21 mouse cellular contexts compared by ENCODE assay signal in genomic region chr17:5203346-5204102, GRCm38 (mm10).
DNase-seq lines count a peak whose midpoint lies in the region; ATAC-seq and TF ChIP-seq lines count a peak whose summit lies in the region.
"Had no signal": no experiment of that assay in that cellular context is flagged by ENCODE, and none has a peak within 500 bp of the region (broad histone marks: within the 10 kb centered on the region; RNA-seq: fewer than 3 reads in every experiment).

No protein-coding gene starts in this region.

- H3K27ac ChIP-seq in embryonic facial prominence, embryonic 12.5 days = 0 out of 2 replicates have a peak overlapping the region, but pooled peaks have one; percentile 11
- no peak overlapping the region for H3K27ac ChIP-seq in embryonic facial prominence, embryonic 10.5 days (replicated peaks)
- H3K27ac ChIP-seq in kidney, embryonic 16.5 days (ENCODE audit: low read length) = no peak overlapping the region
- H3K27ac ChIP-seq in lung, embryonic 16.5 days (ENCODE audit: low read length) = peak overlapping the region; percentile 41; the same call in 1 of the 2 replicates
- H3K27ac ChIP-seq in macrophage = 0 out of 2 replicates have a peak overlapping the region, but pooled peaks have one; percentile 37
- H3K27ac ChIP-seq: forebrain, embryonic 12.5 days; hindbrain, embryonic 14.5 days; limb, embryonic 13.5 days had no signal

- no peak overlapping the region for H3K4me2 ChIP-seq in embryonic facial prominence, embryonic 12.5 days (replicated peaks)
- no peak overlapping the region for H3K4me2 ChIP-seq in kidney, embryonic 16.5 days (replicated peaks; ENCODE audit: low read depth, low read length)
- no peak overlapping the region for H3K4me2 ChIP-seq in lung, embryonic 16.5 days (ENCODE audit: low read depth, low read length)
- H3K4me2 ChIP-seq: forebrain, embryonic 12.5 days; hindbrain, embryonic 14.5 days; limb, embryonic 13.5 days had no signal

- peaks cover 96% of the 10 kb centered on the region for H3K79me2 ChIP-seq in macrophage (ENCODE audit: inconsistent target)

- no peak for TF ChIP-seq POLR2A in lung, adult 2 months (IDR thresholded peaks at IDR 0.05; ENCODE audit: borderline replicate concordance, extremely low read depth, low read depth, low read length)

- no peak overlapping the region for H3K9ac ChIP-seq in embryonic facial prominence, embryonic 12.5 days
- no peak overlapping the region for H3K9ac ChIP-seq in kidney, embryonic 16.5 days (replicated peaks; ENCODE audit: low read length)
- H3K9ac ChIP-seq in lung, embryonic 16.5 days (ENCODE audit: low read length) = no peak overlapping the region
- H3K9ac ChIP-seq: forebrain, embryonic 12.5 days; heart, embryonic 12.5 days; hindbrain, embryonic 14.5 days; limb, embryonic 13.5 days had no signal

- no peaks in the 10 kb centered on the region for H3K36me3 ChIP-seq in embryonic facial prominence, embryonic 12.5 days
- H3K36me3 ChIP-seq in embryonic facial prominence, embryonic 10.5 days (replicated peaks) = no peaks in the 10 kb centered on the region
- H3K36me3 ChIP-seq in kidney, embryonic 16.5 days (ENCODE audit: insufficient read depth, low read length) = no peaks in the 10 kb centered on the region
- no peaks in the 10 kb centered on the region for H3K36me3 ChIP-seq in lung, embryonic 16.5 days (ENCODE audit: control insufficient read depth, insufficient read depth, low read length)
- H3K36me3 ChIP-seq in macrophage (ENCODE audit: inconsistent target) = no peaks in the 10 kb centered on the region
- H3K36me3 ChIP-seq: forebrain, embryonic 12.5 days; heart, embryonic 12.5 days; limb, embryonic 13.5 days had no signal

- ATAC-seq in embryonic facial prominence, embryonic 12.5 days (ENCODE audit: insufficient number of reproducible peaks, insufficient read depth, low FRiP score, low TSS enrichment) = no peak
- ATAC-seq in kidney, embryonic 16.5 days (ENCODE audit: low FRiP score, low TSS enrichment) = 0 out of 2 replicates have a peak, but pooled peaks have one; percentile 25
- ATAC-seq in lung, embryonic 16.5 days (ENCODE audit: low read depth) = peak; percentile 42; the same call in 1 of the 2 replicates
- ATAC-seq: activated CD4-positive, CD25-positive, alpha-beta regulatory T cell, adult 4 months; CD4-positive, CD25-positive, alpha-beta regulatory T cell, adult 4 months; midbrain, embryonic 16.5 days had no signal

- DNase-seq in embryonic facial prominence, embryonic 10.5 days (ENCODE audit: low spot score) = no peak
- no peak for DNase-seq in kidney, adult 11 months
- no peak for DNase-seq in lung, adult 2 months
- no peak for DNase-seq in embryo, embryonic 9.5 days (ENCODE audit: extremely low spot score)
- DNase-seq: adrenal gland, postnatal 14 days; kidney, adult 8-10 months; layer of hippocampus, postnatal 36 days; right cerebral cortex, postnatal 14 days; thymus, postnatal 36 days had no signal

- H3K4me3 ChIP-seq in embryonic facial prominence, embryonic 12.5 days = no peak overlapping the region
- H3K4me3 ChIP-seq in embryonic facial prominence, embryonic 10.5 days = no peak overlapping the region
- no peak overlapping the region for H3K4me3 ChIP-seq in kidney, embryonic 16.5 days (ENCODE audit: low read length)
- H3K4me3 ChIP-seq in lung, embryonic 16.5 days (ENCODE audit: low read length) = no peak overlapping the region
- no peak overlapping the region for H3K4me3 ChIP-seq in lung, adult 2 months (replicated peaks; ENCODE audit: extremely low read depth, low read depth, low read length)
- H3K4me3 ChIP-seq in macrophage (ENCODE audit: inconsistent target) = no peak overlapping the region
- H3K4me3 ChIP-seq: forebrain, embryonic 12.5 days; heart, embryonic 12.5 days; limb, embryonic 13.5 days; megakaryocyte, embryonic 14.5 days had no signal

- no peak for TF ChIP-seq CTCF in lung, adult 2 months (IDR thresholded peaks at IDR 0.05; ENCODE audit: insufficient read depth, low read length)

- H3K4me1 ChIP-seq in embryonic facial prominence, embryonic 12.5 days = peaks cover 20% of the 10 kb centered on the region; the same call in 1 of the 2 replicates
- H3K4me1 ChIP-seq in embryonic facial prominence, embryonic 10.5 days = peaks cover 29% of the 10 kb centered on the region
- peaks cover 38% of the 10 kb centered on the region for H3K4me1 ChIP-seq in kidney, embryonic 16.5 days (ENCODE audit: insufficient read depth, low read length)
- peaks cover 38% of the 10 kb centered on the region for H3K4me1 ChIP-seq in lung, embryonic 16.5 days (replicated peaks; ENCODE audit: control insufficient read depth, insufficient read depth, low read length)
- peaks cover 15% of the 10 kb centered on the region for H3K4me1 ChIP-seq in lung, adult 2 months (ENCODE audit: control insufficient read depth, insufficient read depth, low read length)

- H3K9me3 ChIP-seq in embryonic facial prominence, embryonic 12.5 days = no peaks in the 10 kb centered on the region
- no peaks in the 10 kb centered on the region for H3K9me3 ChIP-seq in embryonic facial prominence, embryonic 10.5 days
- no peaks in the 10 kb centered on the region for H3K9me3 ChIP-seq in kidney, embryonic 16.5 days (ENCODE audit: low read length)
- no peaks in the 10 kb centered on the region for H3K9me3 ChIP-seq in lung, embryonic 16.5 days (ENCODE audit: control insufficient read depth, low read length)
- H3K9me3 ChIP-seq: forebrain, embryonic 12.5 days; heart, embryonic 12.5 days; limb, embryonic 13.5 days; megakaryocyte, embryonic 14.5 days had no signal

- WGBS in embryonic facial prominence, embryonic 12.5 days = 86% methylated on average over 10 of the region's 10 CpGs
- 89% methylated on average over 10 of the region's 10 CpGs for WGBS in embryonic facial prominence, embryonic 10.5 days
- 77% methylated on average over 10 of the region's 10 CpGs for WGBS in kidney, embryonic 16.5 days
- 72% methylated on average over 10 of the region's 10 CpGs for WGBS in lung, embryonic 16.5 days
- 71% methylated on average over 10 of the region's 10 CpGs for WGBS in lung, adult 2 months
- WGBS in macrophage (ENCODE audit: missing documents) = 87% methylated on average over 10 of the region's 10 CpGs

- no peaks in the 10 kb centered on the region for H3K27me3 ChIP-seq in embryonic facial prominence, embryonic 12.5 days
- no peaks in the 10 kb centered on the region for H3K27me3 ChIP-seq in embryonic facial prominence, embryonic 10.5 days (replicated peaks; ENCODE audit: low read depth, poor library complexity, severe bottlenecking)
- no peaks in the 10 kb centered on the region for H3K27me3 ChIP-seq in kidney, embryonic 16.5 days (ENCODE audit: insufficient read depth, low read length)
- no peaks in the 10 kb centered on the region for H3K27me3 ChIP-seq in lung, embryonic 16.5 days (ENCODE audit: control insufficient read depth, insufficient read depth, low read depth, low read length)
- H3K27me3 ChIP-seq: forebrain, embryonic 12.5 days; heart, embryonic 12.5 days; limb, embryonic 13.5 days; megakaryocyte, embryonic 14.5 days had no signal

Comparison
In these comparisons a context has a peak if more than half of its experiments do, and no peak if none do; other contexts are left out.
1. H3K27ac ChIP-seq: peak in embryonic facial prominence, embryonic 12.5 days (single experiment), lung, embryonic 16.5 days (single experiment) and macrophage (single experiment); none in embryonic facial prominence, embryonic 10.5 days (single experiment) and kidney, embryonic 16.5 days (single experiment).